Mouse (Mus musculus) erythroblast, embryonic 14.5 days (primary cell): ENCODE measurements around the gene Gtpbp6.

Source experiments
- GATA1 ChIP-seq: IDR thresholded peaks from 2 replicates; pipeline ENCODE4 v1.6.1; 2012; ENCODE audit warnings: low read length, inconsistent platforms, mixed read lengths
- TAL1 ChIP-seq: IDR thresholded peaks from 3 replicates; pipeline ENCODE4 v1.6.1; 2012; ENCODE audit warnings: low read length, inconsistent platforms, mixed read lengths

DNA sequence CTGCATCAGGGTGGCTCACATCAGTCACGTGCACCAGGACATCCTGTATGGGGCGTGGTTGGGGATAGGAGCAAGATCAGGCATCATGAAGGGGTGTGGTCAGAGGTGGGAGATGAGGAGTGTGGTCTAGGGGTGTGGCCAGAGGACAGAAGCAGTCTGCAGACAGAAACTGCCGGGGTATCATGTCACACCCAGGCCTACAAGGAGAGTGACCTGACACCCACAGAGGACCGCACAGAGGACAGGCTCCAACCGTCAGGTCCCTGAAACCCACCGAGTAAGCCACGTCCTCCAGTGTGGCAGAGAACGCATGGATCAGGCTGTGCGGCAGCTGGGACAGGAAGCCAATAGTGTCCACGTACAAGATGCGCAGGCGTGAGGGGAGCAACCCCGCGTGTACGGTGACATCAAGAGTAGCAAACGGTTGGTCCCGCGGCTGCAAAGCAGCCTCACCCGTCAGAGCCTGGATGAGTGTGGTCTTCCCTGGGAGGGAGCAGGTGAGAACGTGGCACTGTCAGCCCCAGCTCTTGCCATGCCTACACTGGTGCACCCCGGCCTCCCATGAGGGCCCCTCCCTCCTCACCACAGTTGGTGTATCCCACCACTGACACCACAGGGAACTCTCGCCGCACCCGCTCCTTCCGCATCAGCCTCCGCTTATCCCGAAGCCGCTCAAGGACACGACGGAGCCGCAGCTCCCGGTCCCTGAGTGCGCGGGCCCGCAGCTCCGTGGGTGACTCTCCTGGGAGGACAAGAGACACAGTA lies 3.2 kb downstream of the Gtpbp6 start:
- TF ChIP-seq TAL1: no peak
- TF ChIP-seq GATA1: no peak
